Mouse (Mus musculus): ENCODE data around the gene Galnt18.

DNA sequence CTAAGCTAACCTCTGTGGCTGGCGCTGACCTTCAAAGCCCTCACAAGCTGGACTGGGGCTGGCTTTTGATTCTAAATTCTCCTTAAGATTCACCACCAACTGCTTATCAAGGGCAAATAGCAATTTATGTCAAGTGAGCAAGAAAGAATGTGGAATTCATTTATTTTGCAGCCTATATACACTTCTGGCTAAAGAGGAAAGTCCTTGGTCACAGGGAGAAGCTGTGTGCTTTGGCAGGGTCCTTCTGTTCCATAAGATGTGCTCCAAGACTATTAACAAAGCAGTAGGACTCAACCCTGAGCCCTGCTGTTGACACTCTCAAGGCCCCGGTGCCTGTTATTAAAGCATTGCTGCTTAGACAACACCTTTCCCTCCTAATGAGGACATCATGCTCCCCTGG is 7.4 kb downstream of the Galnt18 start:
- TF ChIP-seq CTCF (IDR thresholded peaks at IDR 0.05; ENCODE audit: low read depth) (no peak), EP300 (IDR thresholded peaks at IDR 0.05; ENCODE audit: low read depth) (no peak)

All from liver, embryonic 14.5 days (tissue).